In the genomic region with DNA sequence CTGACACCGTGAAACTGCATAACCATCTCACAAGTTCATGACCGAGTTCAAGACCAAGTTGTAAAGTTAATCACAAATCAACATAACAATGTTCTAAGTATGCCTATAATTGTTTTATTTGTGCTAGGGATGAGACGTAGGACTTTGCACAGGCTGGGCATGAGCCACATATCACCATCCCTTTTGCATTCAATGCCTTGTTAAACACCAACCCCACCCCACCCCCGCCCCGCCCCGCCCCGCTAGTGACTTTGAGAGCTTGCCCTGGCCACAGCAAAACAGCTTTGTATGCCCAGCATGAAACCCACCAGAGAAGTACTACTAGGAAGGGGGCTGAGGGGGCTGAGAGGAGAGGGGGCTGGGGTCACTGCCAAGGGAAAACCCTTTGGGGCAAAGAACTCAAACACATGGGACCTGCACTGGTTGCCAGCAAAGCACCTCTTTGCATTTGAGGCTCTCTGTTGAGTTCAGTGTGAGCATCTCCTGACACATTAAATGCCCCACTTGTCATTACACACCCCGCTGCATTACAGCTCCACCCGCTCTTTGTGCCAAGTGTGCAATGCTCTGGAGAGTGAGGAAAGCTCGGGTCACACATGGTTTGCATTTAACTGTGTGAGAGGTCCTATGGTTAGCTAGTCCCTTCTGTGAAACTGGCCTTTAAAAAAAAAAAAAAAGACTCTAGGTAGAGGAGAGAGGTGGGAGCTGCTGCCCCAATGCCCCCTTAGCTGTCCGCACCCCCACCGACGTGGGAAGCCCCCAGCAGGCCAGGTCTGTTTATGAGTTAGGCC, we compare ENCODE assay signal across 9 mouse cellular contexts.
DNase-seq lines count a peak whose midpoint lies in the region; ATAC-seq and TF ChIP-seq lines count a peak whose summit lies in the region.
"Had no signal": no experiment of that assay in that cellular context is flagged by ENCODE, and none has a peak within 500 bp of the region (broad histone marks: within the 10 kb centered on the region; RNA-seq: fewer than 3 reads in every experiment).

No protein-coding gene starts in this region.

- DNase-seq in liver, adult 2 months (ENCODE audit: extremely low read depth, low read depth, low spot score), result no peak
- no peak for DNase-seq in liver
- peak; percentile 48 for DNase-seq in embryonic facial prominence, embryonic 14.5 days (ENCODE audit: low spot score)
- DNase-seq in limb, embryonic 14.5 days (ENCODE audit: low spot score), result no peak
- peak; percentile 27 for DNase-seq in retina, postnatal 1 day
- DNase-seq in gastrocnemius, adult 8-10 months (ENCODE audit: low spot score in 2 of 2), result no peak
- DNase-seq in c-Kit-positive CD71-positive TER-119-positive erythroid progenitor cells, embryonic 14.5 days (ENCODE audit: low spot score), result no peak
- no peak for DNase-seq in forebrain, embryonic 11.5 days (ENCODE audit: low spot score)

- WGBS in liver, adult 2 months, result 80% methylated on average over 13 of the region's 13 CpGs
- WGBS in embryonic facial prominence, embryonic 14.5 days, result 45% methylated on average over 13 of the region's 13 CpGs
- 35% methylated on average over 13 of the region's 13 CpGs for WGBS in limb, embryonic 14.5 days
- 59% methylated on average over 13 of the region's 13 CpGs for WGBS in forebrain, embryonic 11.5 days

- 0 out of 2 replicates have a peak overlapping the region, but pooled peaks have one; percentile 2 for H3K4me2 ChIP-seq in embryonic facial prominence, embryonic 14.5 days (ENCODE audit: low read depth, low read length)
- no peak overlapping the region; the same call in 1 of the 2 replicates for H3K4me2 ChIP-seq in limb, embryonic 14.5 days (replicated peaks; ENCODE audit: low read depth, low read length, severe bottlenecking)
- H3K4me2 ChIP-seq in forebrain, embryonic 11.5 days (ENCODE audit: low read depth, low read length, severe bottlenecking), result no peak overlapping the region

- H3K27me3 ChIP-seq in liver, adult 2 months (ENCODE audit: control insufficient read depth, insufficient read depth, low read length), result no peaks in the 10 kb centered on the region
- H3K27me3 ChIP-seq in embryonic facial prominence, embryonic 14.5 days (replicated peaks; ENCODE audit: control insufficient read depth, insufficient read depth, low read length), result no peaks in the 10 kb centered on the region
- H3K27me3 ChIP-seq in limb, embryonic 14.5 days (ENCODE audit: control insufficient read depth, insufficient read depth, low read length), result no peaks in the 10 kb centered on the region
- no peaks in the 10 kb centered on the region for H3K27me3 ChIP-seq in forebrain, embryonic 11.5 days (ENCODE audit: control insufficient read depth, insufficient read depth, low read length)

- no peak overlapping the region for H3K4me3 ChIP-seq in liver, adult 2 months (ENCODE audit: insufficient read depth, low read depth, low read length)
- no peak overlapping the region for H3K4me3 ChIP-seq in embryonic facial prominence, embryonic 14.5 days (ENCODE audit: low read depth, low read length)
- no peak overlapping the region for H3K4me3 ChIP-seq in limb, embryonic 14.5 days (replicated peaks; ENCODE audit: low read length)
- no peak overlapping the region for H3K4me3 ChIP-seq in forebrain, embryonic 11.5 days (ENCODE audit: low read depth, low read length)

- TF ChIP-seq CTCF in liver, adult 2 months (IDR thresholded peaks at IDR 0.05; ENCODE audit: low read depth, low read length), result no peak

- peak; percentile 51 for ATAC-seq in embryonic facial prominence, embryonic 14.5 days (ENCODE audit: low read depth)
- ATAC-seq in limb, embryonic 14.5 days (ENCODE audit: low FRiP score, low read depth), result no peak
- ATAC-seq in forebrain, embryonic 11.5 days (replicated peaks; ENCODE audit: low FRiP score), result no peak

- H3K4me1 ChIP-seq in liver, adult 2 months (ENCODE audit: control insufficient read depth, insufficient read depth, low read length), result peaks cover 4% of the 10 kb centered on the region; the same call in 1 of the 2 replicates
- peaks cover 24% of the 10 kb centered on the region for H3K4me1 ChIP-seq in embryonic facial prominence, embryonic 14.5 days (ENCODE audit: control insufficient read depth, insufficient read depth, low read length)
- peaks cover 27% of the 10 kb centered on the region for H3K4me1 ChIP-seq in limb, embryonic 14.5 days (ENCODE audit: control insufficient read depth, insufficient read depth, low read length)
- H3K4me1 ChIP-seq in forebrain, embryonic 11.5 days (replicated peaks; ENCODE audit: control insufficient read depth, insufficient read depth, low read length), result peaks cover 10% of the 10 kb centered on the region

- H3K9ac ChIP-seq in liver, adult 2 months (ENCODE audit: low read depth, low read length), result no peak overlapping the region
- H3K9ac ChIP-seq in embryonic facial prominence, embryonic 14.5 days (ENCODE audit: low read depth, low read length), result no peak overlapping the region
- no peak overlapping the region for H3K9ac ChIP-seq in limb, embryonic 14.5 days (ENCODE audit: low read depth, low read length, severe bottlenecking)
- H3K9ac ChIP-seq in forebrain, embryonic 11.5 days (ENCODE audit: low read length), result no peak overlapping the region

- no peaks in the 10 kb centered on the region for H3K9me3 ChIP-seq in embryonic facial prominence, embryonic 14.5 days (ENCODE audit: control insufficient read depth, low read length)
- no peaks in the 10 kb centered on the region for H3K9me3 ChIP-seq in limb, embryonic 14.5 days (ENCODE audit: control insufficient read depth, low read length)
- H3K9me3 ChIP-seq in forebrain, embryonic 11.5 days (ENCODE audit: control insufficient read depth, low read length), result no peaks in the 10 kb centered on the region

- peak overlapping the region; percentile 41 for H3K27ac ChIP-seq in liver, adult 2 months (replicated peaks; ENCODE audit: insufficient read depth, low read depth, low read length)
- H3K27ac ChIP-seq in embryonic facial prominence, embryonic 14.5 days (replicated peaks; ENCODE audit: low read depth, low read length), result peak overlapping the region; percentile 69
- peak overlapping the region; percentile 62 for H3K27ac ChIP-seq in limb, embryonic 14.5 days (replicated peaks; ENCODE audit: low read depth, low read length)
- no peak overlapping the region for H3K27ac ChIP-seq in forebrain, embryonic 11.5 days (ENCODE audit: low read depth, low read length)
- H3K27ac ChIP-seq: macrophage had no signal

- H3K79me2 ChIP-seq in liver, adult 2 months (ENCODE audit: control insufficient read depth, insufficient read depth, low read length), result no peaks in the 10 kb centered on the region

- no peaks in the 10 kb centered on the region; the same call in 1 of the 2 replicates for H3K36me3 ChIP-seq in liver, adult 2 months (ENCODE audit: control insufficient read depth, insufficient read depth, low read length)
- peaks cover 31% of the 10 kb centered on the region for H3K36me3 ChIP-seq in embryonic facial prominence, embryonic 14.5 days (ENCODE audit: control insufficient read depth, insufficient read depth, low read length)
- peaks cover 34% of the 10 kb centered on the region for H3K36me3 ChIP-seq in limb, embryonic 14.5 days (ENCODE audit: control insufficient read depth, insufficient read depth, low read length)
- H3K36me3 ChIP-seq in forebrain, embryonic 11.5 days (ENCODE audit: control insufficient read depth, insufficient read depth, low read length), result no peaks in the 10 kb centered on the region

- no peak for TF ChIP-seq POLR2A in liver, adult 2 months (IDR thresholded peaks at IDR 0.05; ENCODE audit: extremely low read depth, insufficient read depth, low read length)
- no peak for TF ChIP-seq POLR2A in limb, embryonic 14.5 days (IDR thresholded peaks at IDR 0.05; ENCODE audit: borderline replicate concordance, extremely low read depth, insufficient read depth, insufficient read length)

Comparison
In these comparisons a context has a peak if more than half of its experiments do, and no peak if none do; other contexts are left out.
1. DNase-seq: peak in embryonic facial prominence, embryonic 14.5 days (single experiment) and retina, postnatal 1 day (single experiment); none in liver, adult 2 months (single experiment), liver (single experiment), limb, embryonic 14.5 days (single experiment), gastrocnemius, adult 8-10 months (0 of 2), c-Kit-positive CD71-positive TER-119-positive erythroid progenitor cells, embryonic 14.5 days (single experiment) and forebrain, embryonic 11.5 days (single experiment).